14 mouse cellular contexts compared by ENCODE assay signal in genomic region chr13:78189586-78189985, GRCm38 (mm10). TPM values are rescaled to one million over a fixed set of nuclear protein-coding genes. Genes with fewer than 3 reads are reported as not detected.
DNase-seq lines count a peak whose midpoint lies in the region; ATAC-seq lines count a peak whose summit lies in the region.
"Had no signal": no experiment of that assay in that cellular context is flagged by ENCODE, and none has a peak within 500 bp of the region (broad histone marks: within the 10 kb centered on the region; RNA-seq: fewer than 3 reads in every experiment).

No protein-coding gene starts in this region.

- H3K9me3 ChIP-seq in forebrain, embryonic 12.5 days, result no peaks in the 10 kb centered on the region
- H3K9me3 ChIP-seq in hindbrain, embryonic 16.5 days (ENCODE audit: control insufficient read depth, low read length), result no peaks in the 10 kb centered on the region
- H3K9me3 ChIP-seq: liver, embryonic 13.5 days had no signal

- WGBS in forebrain, embryonic 12.5 days, result 16% methylated on average over 10 of the region's 10 CpGs
- 36% methylated on average over 10 of the region's 10 CpGs for WGBS in hindbrain, embryonic 16.5 days

- peak overlapping the region; percentile 98 for H3K9ac ChIP-seq in forebrain, embryonic 12.5 days
- H3K9ac ChIP-seq in hindbrain, embryonic 16.5 days (ENCODE audit: low read depth, low read length), result no peak overlapping the region
- H3K9ac ChIP-seq: liver, embryonic 13.5 days had no signal

- H3K4me1 ChIP-seq in forebrain, embryonic 12.5 days, result peaks cover 57% of the 10 kb centered on the region
- peaks cover 3% of the 10 kb centered on the region for H3K4me1 ChIP-seq in hindbrain, embryonic 16.5 days (ENCODE audit: control insufficient read depth, insufficient read depth, low read depth, low read length)
- H3K4me1 ChIP-seq: liver, embryonic 13.5 days had no signal

- DNase-seq in embryo, embryonic 11 days, result peak; percentile 25
- DNase-seq in embryo, embryonic 9.5 days (ENCODE audit: extremely low spot score), result no peak
- DNase-seq in neural tube, embryonic 10.5 days (ENCODE audit: extremely low spot score, low spot score), result peak; percentile 36
- DNase-seq in kidney, adult 8-10 months, result no peak
- DNase-seq in heart, adult 8-10 months (ENCODE audit: low spot score), result no peak
- DNase-seq in adipocyte (ENCODE audit: low spot score), result no peak
- DNase-seq: heart, postnatal 14 days; liver, embryonic 13.5 days; lung, postnatal 14 days; right cerebral cortex, adult 18-20 months had no signal

- H3K4me2 ChIP-seq in forebrain, embryonic 12.5 days, result peak overlapping the region; percentile 70
- H3K4me2 ChIP-seq in hindbrain, embryonic 16.5 days (ENCODE audit: low read length), result peak overlapping the region; percentile 48
- H3K4me2 ChIP-seq: liver, embryonic 13.5 days had no signal

- H3K36me3 ChIP-seq in forebrain, embryonic 12.5 days (replicated peaks), result peaks cover 32% of the 10 kb centered on the region
- H3K36me3 ChIP-seq in hindbrain, embryonic 16.5 days (ENCODE audit: control insufficient read depth, insufficient read depth, low read length), result no peaks in the 10 kb centered on the region
- H3K36me3 ChIP-seq: liver, embryonic 13.5 days had no signal

- peaks cover 74% of the 10 kb centered on the region for H3K27me3 ChIP-seq in forebrain, embryonic 12.5 days
- no peaks in the 10 kb centered on the region for H3K27me3 ChIP-seq in hindbrain, embryonic 16.5 days (replicated peaks; ENCODE audit: control insufficient read depth, insufficient read depth, low read length)

- H3K27ac ChIP-seq in forebrain, embryonic 12.5 days, result peak overlapping the region; percentile 89
- H3K27ac ChIP-seq in hindbrain, embryonic 16.5 days (ENCODE audit: low read depth, low read length), result 0 out of 2 replicates have a peak overlapping the region, but pooled peaks have one; percentile 13
- H3K27ac ChIP-seq: liver, embryonic 13.5 days had no signal

- H3K4me3 ChIP-seq in forebrain, embryonic 12.5 days (replicated peaks), result peak overlapping the region; percentile 96
- no peak overlapping the region for H3K4me3 ChIP-seq in hindbrain, embryonic 16.5 days (ENCODE audit: low read length)
- H3K4me3 ChIP-seq: erythroblast, embryonic 14.5 days; liver, embryonic 13.5 days; myocyte had no signal

- no peak for ATAC-seq in forebrain, embryonic 12.5 days (ENCODE audit: low FRiP score)
- ATAC-seq in hindbrain, embryonic 16.5 days, result no peak

RNA-seq across cellular contexts. Expression of gene Nr2f1, which starts 10.0 kb away (rescaled TPM):
- 86.3 and 113 TPM in 2 replicates for polyA plus RNA-seq in forebrain, embryonic 12.5 days (2016; fragmentation: Nextera tagmentation; extraction: Ambion mirVana)
- 42.9 and 44.3 TPM in 2 replicates for polyA plus RNA-seq in hindbrain, embryonic 16.5 days (2015; fragmentation: Nextera tagmentation; extraction: Ambion mirVana)
- 1 to 10 TPM; 1.5 to 4.4 (median 4.0) TPM for total RNA-seq in heart, adult 8-10 months (2022)
- polyA plus RNA-seq: erythroblast, embryonic 14.5 days had no signal

Comparison
In these comparisons a context has a peak if more than half of its experiments do, and no peak if none do; other contexts are left out.
1. DNase-seq: peak in embryo, embryonic 11 days (single experiment) and neural tube, embryonic 10.5 days (single experiment); none in embryo, embryonic 9.5 days (single experiment), kidney, adult 8-10 months (0 of 2), heart, adult 8-10 months (single experiment) and adipocyte (single experiment).